Mouse (Mus musculus) neural tube, embryonic 15.5 days (tissue): Measurements from ENCODE around the gene Cpsf2. TPM values are rescaled to one million over a fixed set of nuclear protein-coding genes. Genes with fewer than 3 reads are reported as not detected.

Experiments
- ATAC-seq: fragments of 200-750 bp; cut with Nextera tagmentation; 2 replicates; pipeline ENCODE4 v1.8.0; 2017; ENCODE audit warnings: mild to moderate bottlenecking, moderate TSS enrichment, moderate library complexity; ENCODE audit not compliant: low FRiP score
- H3K27ac ChIP-seq: fragments of 300-500 bp; sonication (generic); replicated peaks from 2 replicates; pipeline ENCODE4 v1.5.1; 2015; ENCODE audit warnings: mild to moderate bottlenecking, inconsistent platforms
- H3K27me3 ChIP-seq: fragments of 300-500 bp; sonication (generic); replicated peaks from 2 replicates; pipeline ENCODE4 v1.6.1; 2015; ENCODE audit warnings: inconsistent platforms
- H3K36me3 ChIP-seq: fragments of 300-500 bp; sonication (generic); 2 replicates; pipeline ENCODE4 v1.6.1; 2015; ENCODE audit warnings: inconsistent platforms
- H3K4me1 ChIP-seq: fragments of 300-500 bp; sonication (generic); 2 replicates; pipeline ENCODE4 v1.6.1; 2015; ENCODE audit warnings: inconsistent platforms
- H3K4me2 ChIP-seq: fragments of 300-500 bp; sonication (generic); 2 replicates; pipeline ENCODE4 v1.6.1; 2015; ENCODE audit warnings: inconsistent platforms, mild to moderate bottlenecking, moderate library complexity
- H3K4me3 ChIP-seq: fragments of 300-500 bp; sonication (generic); replicated peaks from 2 replicates; pipeline ENCODE4 v1.5.1; 2015; ENCODE audit warnings: mild to moderate bottlenecking, inconsistent platforms
- H3K9ac ChIP-seq: fragments of 300-500 bp; sonication (generic); replicated peaks from 2 replicates; pipeline ENCODE4 v1.6.1; 2015; ENCODE audit warnings: mild to moderate bottlenecking, inconsistent platforms
- H3K9me3 ChIP-seq: fragments of 300-500 bp; sonication (generic); replicated peaks from 2 replicates; pipeline ENCODE4 v1.6.1; 2016; ENCODE audit warnings: inconsistent platforms
- WGBS: fragments of 180-500 bp; shearing (Covaris S2); methylation state at CpG from one replicate; pipeline ENCODE4 v1.1.7; 2015; ENCODE audit warnings: mixed read lengths; 5-methylcytosine and 5-hydroxymethylcytosine counted together
- polyA plus RNA-seq: library from polyadenylated mRNA; unstranded; fragments of >200 nt; fragmentation: Nextera tagmentation; extraction: Ambion mirVana; gene quantifications from 2 replicates; pipeline ENCODE4 v1.2.1, GENCODE M21; 2015

The Cpsf2 gene
- polyA plus RNA-seq, 1 experiment from 2014 or later = 28.9 TPM

- no peak for ATAC-seq
- 62% methylated on average over 7 of the region's 7 CpGs for WGBS
- H3K9me3 ChIP-seq = no peaks in the 10 kb centered on the region
These were observed 53.4 kb downstream of the Cpsf2 start for GRCm38 (mm10) chr12:102029184-102029583.

GRCm38 (mm10) chr12:102029892-102030446 lies 54.2 kb downstream of the Cpsf2 start:
- Histone ChIP-seq H3K9me3 (no peaks in the 10 kb centered on the region), H3K4me1 (no peaks in the 10 kb centered on the region), H3K36me3 (no peaks in the 10 kb centered on the region), H3K4me2 (no peak overlapping the region), H3K4me3 (no peak overlapping the region), H3K27ac (no peak overlapping the region), H3K27me3 (no peaks in the 10 kb centered on the region), H3K9ac (no peak overlapping the region)
- ATAC-seq = no peak
- WGBS = 43% methylated on average over 4 of the region's 4 CpGs

More at GRCm38 (mm10) chr12:102029184-102029583, 53.4 kb downstream of the Cpsf2 start:
- Histone ChIP-seq H3K36me3 (no peaks in the 10 kb centered on the region), H3K4me1 (no peaks in the 10 kb centered on the region), H3K4me2 (no peak overlapping the region), H3K9ac (no peak overlapping the region), H3K4me3 (no peak overlapping the region), H3K27ac (no peak overlapping the region), H3K27me3 (no peaks in the 10 kb centered on the region)

- no peak for ATAC-seq
- no peaks in the 10 kb centered on the region for H3K9me3 ChIP-seq
- no peak overlapping the region for H3K27ac ChIP-seq
- no peaks in the 10 kb centered on the region for H3K27me3 ChIP-seq
- 93% methylated on average over 4 of the region's 4 CpGs for WGBS
- H3K4me1 ChIP-seq = no peaks in the 10 kb centered on the region
- no peak overlapping the region for H3K9ac ChIP-seq
- H3K4me3 ChIP-seq = no peak overlapping the region
- no peak overlapping the region for H3K4me2 ChIP-seq
- H3K36me3 ChIP-seq = no peaks in the 10 kb centered on the region
These were observed 59.1 kb downstream of the Cpsf2 start for GRCm38 (mm10) chr12:102034934-102035333.

GRCm38 (mm10) chr12:102039861-102040260 lies 64.1 kb downstream of the Cpsf2 start:
- ATAC-seq = no peak
- WGBS = 98% methylated on average over 2 of the region's 2 CpGs
- no peaks in the 10 kb centered on the region for H3K9me3 ChIP-seq
- no peak overlapping the region for H3K4me3 ChIP-seq
- H3K27me3 ChIP-seq = no peaks in the 10 kb centered on the region
- no peak overlapping the region for H3K27ac ChIP-seq
- peaks cover 18% of the 10 kb centered on the region for H3K4me1 ChIP-seq
- no peak overlapping the region for H3K4me2 ChIP-seq
- H3K36me3 ChIP-seq = no peaks in the 10 kb centered on the region
- no peak overlapping the region for H3K9ac ChIP-seq

GRCm38 (mm10) chr12:102041699-102042098 lies 65.9 kb downstream of the Cpsf2 start:
- Histone ChIP-seq H3K9me3 (no peaks in the 10 kb centered on the region), H3K27ac (0 out of 2 replicates have a peak overlapping the region, but pooled peaks have one; percentile 13), H3K4me3 (no peak overlapping the region), H3K4me2 (no peak overlapping the region), H3K4me1 (peaks cover 18% of the 10 kb centered on the region), H3K27me3 (no peaks in the 10 kb centered on the region), H3K36me3 (no peaks in the 10 kb centered on the region), H3K9ac (no peak overlapping the region)
- WGBS = 34% methylated on average over 2 of the region's 2 CpGs
- peak; percentile 21; the same call in 1 of the 2 replicates for ATAC-seq

GRCm38 (mm10) chr12:102042247-102042646 lies 66.5 kb downstream of the Cpsf2 start:
- H3K27ac ChIP-seq = peak overlapping the region; percentile 63
- no peaks in the 10 kb centered on the region for H3K27me3 ChIP-seq
- ATAC-seq = peak; percentile 66; the same call in 1 of the 2 replicates
- no peak overlapping the region for H3K4me3 ChIP-seq
- H3K4me2 ChIP-seq = no peak overlapping the region
- WGBS = 46% methylated on average over 7 of the region's 7 CpGs
- peaks cover 18% of the 10 kb centered on the region for H3K4me1 ChIP-seq
- no peaks in the 10 kb centered on the region for H3K9me3 ChIP-seq
- H3K36me3 ChIP-seq = no peaks in the 10 kb centered on the region
- no peak overlapping the region for H3K9ac ChIP-seq

GRCm38 (mm10) chr12:102043840-102044239 lies 68.1 kb downstream of the Cpsf2 start:
- WGBS = 85% methylated on average over 5 of the region's 5 CpGs

GRCm38 (mm10) chr12:102054155-102054554 lies 78.4 kb downstream of the Cpsf2 start:
- Histone ChIP-seq H3K4me2 (no peak overlapping the region), H3K4me3 (no peak overlapping the region), H3K9me3 (no peaks in the 10 kb centered on the region), H3K4me1 (peaks cover 12% of the 10 kb centered on the region), H3K27me3 (no peaks in the 10 kb centered on the region), H3K9ac (no peak overlapping the region), H3K27ac (no peak overlapping the region), H3K36me3 (no peaks in the 10 kb centered on the region)
- no peak for ATAC-seq
- WGBS = 87% methylated on average over 4 of the region's 4 CpGs

More at GRCm38 (mm10) chr12:102043840-102044239, 68.1 kb downstream of the Cpsf2 start:
- Histone ChIP-seq H3K9me3 (no peaks in the 10 kb centered on the region), H3K9ac (no peak overlapping the region), H3K4me3 (no peak overlapping the region), H3K36me3 (no peaks in the 10 kb centered on the region), H3K27ac (no peak overlapping the region), H3K27me3 (no peaks in the 10 kb centered on the region), H3K4me1 (peaks cover 18% of the 10 kb centered on the region), H3K4me2 (no peak overlapping the region)
- no peak for ATAC-seq

- no peak for ATAC-seq
- Histone ChIP-seq H3K4me1 (peaks cover 12% of the 10 kb centered on the region), H3K4me2 (no peak overlapping the region), H3K36me3 (no peaks in the 10 kb centered on the region), H3K4me3 (no peak overlapping the region), H3K9me3 (no peaks in the 10 kb centered on the region), H3K27ac (no peak overlapping the region), H3K9ac (no peak overlapping the region), H3K27me3 (no peaks in the 10 kb centered on the region)
- WGBS = 92% methylated on average over 10 of the region's 10 CpGs
These were observed 80.0 kb downstream of the Cpsf2 start for GRCm38 (mm10) chr12:102055758-102056157.

Other genes starting within 250 kb of the Cpsf2 start
- 17.2 and 32.3 TPM in 2 replicates for gene Fbln5, start 156.9 kb upstream of the Cpsf2 start, polyA plus RNA-seq
- gene Trip11, start 62.7 kb upstream of the Cpsf2 start, polyA plus RNA-seq = 23.8 and 25.0 TPM in 2 replicates
- gene Atxn3, start 17.7 kb upstream of the Cpsf2 start, polyA plus RNA-seq = 9.8 and 12.5 TPM in 2 replicates
- 2.7 and 2.8 TPM in 2 replicates for gene Slc24a4, start 152.7 kb downstream of the Cpsf2 start, polyA plus RNA-seq